Mouse (Mus musculus) spleen, adult 12 weeks (tissue): ENCODE results near the gene Ctbp1.

Source experiments
- DNase-seq: peaks from one replicate; pipeline ENCODE4 v3.0.0; 2022; ENCODE audit warnings: low spot score

Gene Ctbp1

GRCm38 (mm10) chr5:33244377-33244920 lies 30.3 kb downstream of the Ctbp1 start:
- DNase-seq = no peak

GRCm38 (mm10) chr5:33239934-33240333 lies 34.9 kb downstream of the Ctbp1 start:
- DNase-seq = no peak

- no peak for DNase-seq
Observed at GRCm38 (mm10) chr5:33239111-33239714, 35.6 kb downstream of the Ctbp1 start.

- DNase-seq = no peak
Observed at GRCm38 (mm10) chr5:33238256-33238645, 36.5 kb downstream of the Ctbp1 start.

GRCm38 (mm10) chr5:33237600-33238255 lies 37.1 kb downstream of the Ctbp1 start:
- DNase-seq = no peak

- DNase-seq = no peak
Observed at GRCm38 (mm10) chr5:33234391-33235031, 40.3 kb downstream of the Ctbp1 start.

GRCm38 (mm10) chr5:33232791-33233190 lies 42.0 kb downstream of the Ctbp1 start:
- no peak for DNase-seq

- DNase-seq = no peak
Observed at GRCm38 (mm10) chr5:33230285-33230684, 44.5 kb downstream of the Ctbp1 start.

- no peak for DNase-seq
Observed at GRCm38 (mm10) chr5:33228428-33228827, 46.4 kb downstream of the Ctbp1 start.

GRCm38 (mm10) chr5:33225673-33226072 lies 49.1 kb downstream of the Ctbp1 start:
- DNase-seq = no peak

- DNase-seq = no peak
Observed at GRCm38 (mm10) chr5:33224491-33224890, 50.3 kb downstream of the Ctbp1 start.

- DNase-seq = no peak
Observed at GRCm38 (mm10) chr5:33222841-33223744, 51.7 kb downstream of the Ctbp1 start.

GRCm38 (mm10) chr5:33222389-33222788 lies 52.4 kb downstream of the Ctbp1 start:
- DNase-seq = no peak

- no peak for DNase-seq
Observed at GRCm38 (mm10) chr5:33220350-33221044, 54.3 kb downstream of the Ctbp1 start.

GRCm38 (mm10) chr5:33219831-33220230 lies 55.0 kb downstream of the Ctbp1 start:
- DNase-seq = no peak

- no peak for DNase-seq
Observed at GRCm38 (mm10) chr5:33218746-33219449, 55.9 kb downstream of the Ctbp1 start.

- DNase-seq = no peak
Observed at GRCm38 (mm10) chr5:33218081-33218480, 56.7 kb downstream of the Ctbp1 start, which contains the start of gene Spon2. Gene Spon2 (minus strand): TSS chr5:33218455.

- no peak for DNase-seq
Observed at GRCm38 (mm10) chr5:33217663-33218062, 57.1 kb downstream of the Ctbp1 start.

GRCm38 (mm10) chr5:33214723-33215122 lies 60.1 kb downstream of the Ctbp1 start:
- no peak for DNase-seq

GRCm38 (mm10) chr5:33211254-33211653 lies 63.5 kb downstream of the Ctbp1 start:
- DNase-seq = no peak

- DNase-seq = no peak
Observed at GRCm38 (mm10) chr5:33210515-33210914, 64.3 kb downstream of the Ctbp1 start.
